Mouse (Mus musculus) CH12.LX (cell line): ENCODE measurements around the gene Psmc5. TPM values are rescaled to one million over a fixed set of nuclear protein-coding genes. Genes with fewer than 3 reads are reported as not detected.

Source experiments
- DNase-seq: peaks from one replicate; pipeline ENCODE4 v3.0.0-alpha.2; 2013; ENCODE audit errors: extremely low read depth
- H3K27ac ChIP-seq: 2 replicates; pipeline ENCODE4 v1.5.1; 2012; ENCODE audit warnings: low read depth, mild to moderate bottlenecking, control low read depth, moderate library complexity; ENCODE audit not compliant: insufficient read depth
- H3K27me3 ChIP-seq: replicated peaks from 2 replicates; pipeline ENCODE3; 2012; ENCODE audit warnings: inconsistent platforms
- H3K36me3 ChIP-seq, 2 experiments: replicated peaks in 1 of 2; 2 replicates each; pipeline versions ENCODE3 to v1.6.1; 2012; ENCODE audit warnings: inconsistent platforms in 1 of 2, low read length in 1 of 2, mild to moderate bottlenecking in 1 of 2, mixed read lengths in 1 of 2, moderate library complexity in 1 of 2; ENCODE audit not compliant: control insufficient read depth in 1 of 2, insufficient read depth in 1 of 2
- H3K4me1 ChIP-seq, 2 experiments: 2 replicates each; pipeline ENCODE4 v1.6.1; 2012; ENCODE audit warnings: inconsistent platforms in 1 of 2, moderate library complexity in 1 of 2; ENCODE audit not compliant: insufficient read depth in 2 of 2, control insufficient read depth in 1 of 2
- H3K4me2 ChIP-seq: 2 replicates; pipeline ENCODE4 v1.6.1; 2012; ENCODE audit warnings: low read depth, mild to moderate bottlenecking, control low read depth; ENCODE audit not compliant: poor library complexity, insufficient read depth, severe bottlenecking
- H3K4me3 ChIP-seq, 3 experiments: fragments of 150-350 bp in 1 of 3; sonication (generic) in 1 of 3; replicated peaks in 1 of 3; 2 replicates each; pipeline versions ENCODE3 to v1.5.1; 2011 to 2012; ENCODE audit warnings: low read depth in 2 of 3, low read length in 2 of 3, mild to moderate bottlenecking in 2 of 3, moderate library complexity in 2 of 3, control low read depth in 1 of 3, improper control_type of control experiment in 1 of 3, inconsistent platforms in 1 of 3, mixed read lengths in 1 of 3; ENCODE audit not compliant: poor library complexity in 1 of 3
- H3K79me2 ChIP-seq: replicated peaks from 2 replicates; pipeline ENCODE4 v1.6.1; 2012; ENCODE audit warnings: mild to moderate bottlenecking, moderate library complexity; ENCODE audit not compliant: control insufficient read depth, poor library complexity, insufficient read depth, severe bottlenecking; ENCODE audit errors: extremely low read depth
- H3K9ac ChIP-seq: 2 replicates; pipeline ENCODE4 v1.6.1; 2012; ENCODE audit warnings: low read depth, mild to moderate bottlenecking, control low read depth, moderate library complexity; ENCODE audit not compliant: insufficient read depth
- H3K9me3 ChIP-seq: replicated peaks from 2 replicates; pipeline ENCODE3; 2012; ENCODE audit warnings: low read length, inconsistent platforms, mixed read lengths
- BHLHE40 ChIP-seq: IDR thresholded peaks from 2 replicates; pipeline ENCODE4 v1.6.1; 2011; ENCODE audit warnings: mild to moderate bottlenecking, low read depth, low read length, improper control_type of control experiment
- CTCF ChIP-seq, 2 experiments: IDR thresholded peaks in 1 of 2; conservative IDR thresholded peaks in 1 of 2; 2 replicates each; pipeline ENCODE4 v1.5.1; 2011 to 2012; ENCODE audit warnings: low read depth in 2 of 2, low read length in 2 of 2, improper control_type of control experiment in 1 of 2, inconsistent platforms in 1 of 2, mild to moderate bottlenecking in 1 of 2, moderate library complexity in 1 of 2
- E2F4 ChIP-seq: IDR thresholded peaks from 2 replicates; pipeline ENCODE4 v1.6.1; 2011; ENCODE audit warnings: low read depth, low read length, improper control_type of control experiment; ENCODE audit not compliant: insufficient replicate concordance
- ETS1 ChIP-seq: conservative IDR thresholded peaks from 2 replicates; pipeline ENCODE4 v1.6.1; 2012; ENCODE audit warnings: low read depth, mild to moderate bottlenecking, inconsistent platforms, low read length, improper control_type of control experiment, moderate library complexity
- GABPA ChIP-seq: IDR thresholded peaks from 2 replicates; pipeline ENCODE4 v1.6.1; 2012; ENCODE audit warnings: low read depth, low read length, improper control_type of control experiment, inconsistent platforms; ENCODE audit not compliant: insufficient replicate concordance
- HCFC1 ChIP-seq: IDR thresholded peaks from 2 replicates; pipeline ENCODE4 v1.6.1; 2012; ENCODE audit warnings: low read depth, mild to moderate bottlenecking, inconsistent platforms, low read length, improper control_type of control experiment
- JUN ChIP-seq: IDR thresholded peaks from 2 replicates; pipeline ENCODE4 v1.6.1; 2011; ENCODE audit warnings: low read depth, mild to moderate bottlenecking, low read length, improper control_type of control experiment, moderate library complexity; ENCODE audit not compliant: insufficient read depth
- JUND ChIP-seq: conservative IDR thresholded peaks from 2 replicates; pipeline ENCODE4 v1.6.1; 2011; ENCODE audit warnings: low read depth, low read length, improper control_type of control experiment
- KAT2A ChIP-seq: IDR thresholded peaks from 2 replicates; pipeline ENCODE4 v1.6.1; 2012; ENCODE audit warnings: low read length, improper control_type of control experiment, inconsistent platforms; ENCODE audit not compliant: insufficient replicate concordance
- MAFK ChIP-seq: IDR thresholded peaks from 2 replicates; pipeline ENCODE4 v1.6.1; 2011; ENCODE audit warnings: low read length, improper control_type of control experiment; ENCODE audit not compliant: insufficient replicate concordance
- MAZ ChIP-seq: IDR thresholded peaks from 2 replicates; pipeline ENCODE4 v1.6.1; 2012; ENCODE audit warnings: low read depth, mild to moderate bottlenecking, inconsistent platforms, low read length, improper control_type of control experiment, moderate library complexity
- MEF2A ChIP-seq: IDR thresholded peaks from 2 replicates; pipeline ENCODE4 v1.6.1; 2014; ENCODE audit warnings: low read depth, mild to moderate bottlenecking, inconsistent platforms, low read length, improper control_type of control experiment, borderline replicate concordance
- MXI1 ChIP-seq: IDR thresholded peaks from 2 replicates; pipeline ENCODE4 v1.6.1; 2011; ENCODE audit warnings: mild to moderate bottlenecking, low read depth, low read length, improper control_type of control experiment
- NELFE ChIP-seq: IDR thresholded peaks from 2 replicates; pipeline ENCODE4 v1.6.1; 2011; ENCODE audit warnings: low read depth, low read length, improper control_type of control experiment
- NRF1 ChIP-seq: IDR thresholded peaks from 2 replicates; pipeline ENCODE4 v1.6.1; 2014; ENCODE audit warnings: low read depth, mild to moderate bottlenecking, inconsistent platforms, low read length, improper control_type of control experiment, moderate library complexity
- POLR2A ChIP-seq: IDR thresholded peaks from 2 replicates; pipeline ENCODE4 v1.6.1; 2011; ENCODE audit warnings: low read depth, mild to moderate bottlenecking, improper control_type of control experiment, low read length
- POLR2AphosphoS2 ChIP-seq: IDR thresholded peaks from 2 replicates; pipeline ENCODE4 v1.6.1; 2011; ENCODE audit warnings: low read depth, low read length, improper control_type of control experiment
- RAD21 ChIP-seq: IDR thresholded peaks from 2 replicates; pipeline ENCODE4 v1.6.1; 2011; ENCODE audit warnings: low read depth, mild to moderate bottlenecking, low read length, improper control_type of control experiment, moderate library complexity
- RCOR1 ChIP-seq: conservative IDR thresholded peaks from 2 replicates; pipeline ENCODE4 v1.6.1; 2012; ENCODE audit warnings: low read depth, mild to moderate bottlenecking, inconsistent platforms, low read length, improper control_type of control experiment
- SIN3A ChIP-seq: IDR thresholded peaks from 2 replicates; pipeline ENCODE4 v1.6.1; 2012; ENCODE audit warnings: low read length, improper control_type of control experiment, inconsistent platforms
- TCF12 ChIP-seq: IDR thresholded peaks from 2 replicates; pipeline ENCODE4 v1.6.1; 2014; ENCODE audit warnings: low read depth, mild to moderate bottlenecking, inconsistent platforms, low read length, improper control_type of control experiment
- UBTF ChIP-seq: IDR thresholded peaks from 2 replicates; pipeline ENCODE4 v1.6.1; 2012; ENCODE audit warnings: low read depth, mild to moderate bottlenecking, inconsistent platforms, low read length, improper control_type of control experiment, moderate library complexity
- USF1 ChIP-seq: IDR thresholded peaks from 2 replicates; pipeline ENCODE4 v1.6.1; 2014; ENCODE audit warnings: low read depth, mild to moderate bottlenecking, inconsistent platforms, low read length, improper control_type of control experiment
- USF2 ChIP-seq: conservative IDR thresholded peaks from 2 replicates; pipeline ENCODE4 v1.6.1; 2011; ENCODE audit warnings: low read depth, low read length, improper control_type of control experiment
- ZC3H11A ChIP-seq: IDR thresholded peaks from 2 replicates; pipeline ENCODE4 v1.6.1; 2012; ENCODE audit warnings: low read depth, mild to moderate bottlenecking, inconsistent platforms, low read length, improper control_type of control experiment
- ZMIZ1 ChIP-seq: IDR thresholded peaks from 2 replicates; pipeline ENCODE4 v1.6.1; 2012; ENCODE audit warnings: low read depth, mild to moderate bottlenecking, inconsistent platforms, low read length, improper control_type of control experiment
- dilution Hi-C: fragments of 300-500 bp; cut with MboI; formaldehyde crosslinking; loops from 2 replicates; pipeline ENCODE4 v1.14.3; 2020; ENCODE audit warnings: low sequenced_read_pairs; ENCODE audit not compliant: extremely low pct_unique_long_range_greater_than_20kb, extremely low pct_ligation_motif_present
- in situ Hi-C: fragments of 300-500 bp; cut with MboI; formaldehyde crosslinking; loops from 3 replicates; pipeline ENCODE4 v1.14.3; 2019; ENCODE audit warnings: low sequenced_read_pairs, low pct_ligation_motif_present, low pct_unique_long_range_greater_than_20kb, mixed read lengths
- polyA plus RNA-seq: library from polyadenylated mRNA; unstranded; fragments of >175 nt; gene quantifications from 2 replicates; pipeline ENCODE4 v1.2.1, GENCODE M21; 2012; ENCODE audit warnings: low read depth; ENCODE audit not compliant: insufficient read length
- total RNA-seq, 2 experiments: library from RNA; depleted of rRNA; stranded (reverse); fragments of 300-350 nt in 1 of 2; fragments of >200 nt in 1 of 2; gene quantifications; 2 replicates each; pipeline ENCODE4 v1.2.3; 2012 to 2014

Psmc5 gene
- total and polyA plus RNA-seq, 3 experiments, result 139 to 344 (median 250) TPM

GRCm38 (mm10) chr11:106276454-106276853 is 20.5 kb downstream of the Psmc5 start, which contains the start of gene Tcam1 (continued):
- TF ChIP-seq TCF12 (peak; percentile 67), MAZ (0 out of 2 replicates have a peak, but pooled peaks have one; percentile 34), BHLHE40 (peak; percentile 94), RCOR1 (no peak; the same call in 1 of the 2 replicates), GABPA (no peak), NRF1 (peak; percentile 82), MEF2A (peak; percentile 45; the same call in 1 of the 2 replicates), ZMIZ1 (no peak), KAT2A (no peak), POLR2A (peak; percentile 63), UBTF (no peak), ETS1 (peak; percentile 64; the same call in 1 of the 2 replicates), CTCF (conservative IDR thresholded peaks at IDR 0.05 in 1 of 2, IDR thresholded peaks at IDR 0.05 in 1 of 2; ENCODE audit: low read depth in 2 of 2, low read length in 2 of 2) (peak; percentile 8 to 95; a peak in 2 of 4 replicates)
- TF ChIP-seq, all 38 proteins: peak for 22

GRCm38 (mm10) chr11:106282452-106282851 is 26.5 kb downstream of the Psmc5 start:
- no peak overlapping the region for H3K4me3 ChIP-seq
- H3K79me2 ChIP-seq, result no peaks in the 10 kb centered on the region
- no peak overlapping the region for H3K9ac ChIP-seq
- DNase-seq, result no peak
- peaks cover 0 to 8% of the 10 kb centered on the region in 2 experiments; a peak in 1 of 4 replicates for H3K4me1 ChIP-seq
- H3K4me2 ChIP-seq, result no peak overlapping the region
- TF ChIP-seq UBTF, result no peak
- no peak for TF ChIP-seq MAFK
- no peak for TF ChIP-seq SIN3A
- no peak for TF ChIP-seq NELFE
- TF ChIP-seq POLR2A, result no peak
- no peak for TF ChIP-seq USF2
- TF ChIP-seq POLR2AphosphoS2, result no peak
- TF ChIP-seq GABPA, result no peak
- TF ChIP-seq TCF12, result no peak
- no peak for TF ChIP-seq MXI1
- TF ChIP-seq NRF1, result no peak
- no peak for TF ChIP-seq RAD21
- TF ChIP-seq RCOR1, result no peak
- no peak for TF ChIP-seq ZC3H11A
- no peak for TF ChIP-seq HCFC1
- no peak for TF ChIP-seq JUND
- TF ChIP-seq CTCF (conservative IDR thresholded peaks at IDR 0.05 in 1 of 2, IDR thresholded peaks at IDR 0.05 in 1 of 2; ENCODE audit: low read depth in 2 of 2, low read length in 2 of 2), result no peak
- TF ChIP-seq JUN, result no peak
- no peak for TF ChIP-seq E2F4
- no peak for TF ChIP-seq USF1
- TF ChIP-seq, all 38 proteins: peak for 0
- Histone ChIP-seq H3K27ac (no peak overlapping the region), H3K9me3 (no peaks in the 10 kb centered on the region), H3K27me3 (peaks cover 6% of the 10 kb centered on the region), H3K36me3 (no peaks in the 10 kb centered on the region)
- in situ Hi-C loops, result no loop called here
- dilution Hi-C loops, result no loop called here
